Mouse (Mus musculus): ENCODE data around the gene Tmem120b.

Gene Tmem120b

DNA sequence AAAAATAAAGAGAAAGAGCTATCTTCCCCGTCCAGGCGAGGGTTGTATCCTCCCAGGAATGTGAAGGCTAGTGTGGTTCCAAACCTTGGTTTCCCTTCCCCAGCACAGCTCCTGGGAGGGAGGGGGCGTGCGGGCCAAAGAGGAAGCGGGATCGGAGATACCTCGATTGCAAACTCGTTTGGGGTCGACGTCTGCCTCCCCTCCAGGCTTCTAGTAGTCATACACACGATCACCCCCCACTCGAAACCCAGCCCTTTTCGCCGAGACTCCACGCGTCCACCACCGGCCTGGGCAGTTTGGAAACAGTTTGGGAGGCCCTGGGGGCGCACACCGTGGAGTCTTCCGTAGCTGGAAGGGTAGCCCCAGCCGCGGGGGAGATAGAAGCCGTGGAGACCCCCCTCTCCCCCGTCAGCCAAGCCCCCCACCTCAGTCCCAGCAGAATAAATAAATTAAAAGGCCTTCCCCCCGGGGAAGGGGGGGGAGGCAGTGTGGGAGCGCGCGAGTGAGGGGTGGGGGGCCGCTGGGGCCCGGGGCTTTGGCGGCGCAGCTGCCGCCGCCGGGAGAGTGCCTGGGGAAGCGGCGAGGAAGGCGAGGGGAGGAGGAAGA, 73.4 kb downstream of the Tmem120b start:
- DNase-seq, result peak in 1 of 2 experiments; percentile 56

DNA sequence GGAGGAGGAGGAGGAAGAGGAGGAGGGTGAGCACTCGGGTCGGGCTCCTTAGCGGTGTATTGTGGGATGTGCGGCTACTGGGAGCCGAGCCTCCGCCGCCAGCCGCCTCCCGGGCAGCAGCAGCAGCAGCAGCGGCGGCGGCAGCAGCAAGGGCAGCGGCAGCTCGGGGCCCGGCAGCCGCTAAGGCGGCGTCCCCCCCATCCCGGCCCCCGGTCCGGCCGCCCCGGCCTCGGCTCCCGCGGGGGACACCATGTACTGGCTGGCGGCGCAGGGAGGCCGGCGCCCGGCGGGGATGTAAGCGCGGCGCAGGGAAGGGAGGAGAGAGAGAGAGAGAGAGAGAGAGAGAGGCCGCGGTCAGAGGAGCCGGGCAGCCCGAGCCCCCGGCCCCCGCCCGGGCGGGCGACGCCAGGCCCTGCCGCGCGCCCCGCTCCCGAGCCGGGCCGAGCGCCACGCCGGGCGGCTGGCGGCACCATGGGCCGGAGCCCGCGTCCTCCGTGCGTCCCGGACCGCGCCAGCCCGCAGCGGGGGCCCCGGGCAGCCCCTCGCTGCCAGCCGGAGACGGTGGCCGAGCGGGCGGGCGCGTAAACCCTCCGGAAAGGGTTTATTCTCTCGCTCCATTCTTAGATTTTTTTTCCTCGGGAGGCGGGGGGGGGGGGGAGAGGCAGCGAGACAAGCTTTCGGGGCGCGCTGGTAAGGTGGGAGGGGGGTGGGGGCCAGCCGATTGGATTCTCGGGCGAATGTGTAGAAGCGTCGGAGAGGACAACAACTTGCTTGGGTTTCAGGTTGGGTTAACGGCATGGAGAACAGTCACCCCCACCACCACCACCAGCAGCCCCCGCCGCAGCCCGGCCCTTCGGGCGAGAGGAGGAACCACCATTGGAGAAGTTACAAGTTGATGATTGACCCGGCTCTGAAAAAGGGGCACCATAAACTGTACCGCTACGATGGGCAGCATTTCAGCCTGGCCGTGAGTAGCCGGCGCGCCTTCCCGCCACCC, 74.2 kb downstream of the Tmem120b start, which contains the start of gene Setd1b:
Gene Setd1b, plus strand, starts transcription at position 33 of the 997 bp plus-strand sequence.
- DNase-seq, result peak in 1 of 2 experiments; percentile 64

GRCm38 (mm10) chr5:123143251-123143970, 75.2 kb downstream of the Tmem120b start:
- DNase-seq, result peak in 1 of 2 experiments; percentile 29

- DNase-seq, result peak in 1 of 2 experiments; percentile 19
These were observed 75.9 kb downstream of the Tmem120b start for GRCm38 (mm10) chr5:123143971-123144745.

DNA sequence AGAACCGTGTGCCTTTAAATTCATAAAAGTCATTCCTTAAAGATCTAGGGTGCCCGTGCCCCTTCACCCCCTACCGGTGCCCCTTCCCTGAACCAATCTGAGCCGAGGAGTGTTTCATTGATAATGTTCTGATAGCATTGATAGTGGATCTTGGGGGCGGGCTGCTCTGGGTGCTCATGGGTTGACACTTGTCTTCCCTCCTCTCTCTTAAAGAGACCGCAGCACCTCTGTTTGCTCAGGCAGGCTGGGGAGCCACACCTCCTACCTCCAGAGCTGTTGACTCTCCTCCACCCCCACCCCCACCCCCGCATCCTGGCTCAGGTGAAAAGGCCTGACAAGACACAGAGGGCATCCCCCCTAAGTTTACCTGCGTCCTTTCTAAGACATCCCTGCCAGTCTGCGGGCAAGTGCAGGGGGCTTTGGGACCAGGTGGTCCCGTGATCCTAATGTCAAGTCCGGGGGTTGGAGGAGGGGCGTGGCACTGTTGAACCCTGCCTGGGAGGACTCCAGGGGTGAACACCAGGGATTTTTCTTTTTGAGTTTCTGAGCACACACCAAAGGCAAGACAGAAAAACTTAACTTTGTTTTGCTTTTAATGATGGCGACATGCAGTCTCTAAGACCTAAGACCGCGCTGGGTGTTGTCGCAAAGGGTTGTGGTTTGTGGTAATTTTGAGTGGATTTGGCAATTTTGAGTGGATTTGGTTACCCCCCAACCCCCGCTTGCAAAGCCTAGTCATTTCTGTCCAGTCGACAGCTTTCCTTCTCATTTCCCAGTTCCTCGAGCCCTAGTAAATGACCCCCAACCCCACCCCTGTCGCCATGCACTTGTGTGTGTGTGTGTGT, 76.8 kb downstream of the Tmem120b start:
- DNase-seq, result no peak

GRCm38 (mm10) chr5:123146357-123146756, 78.1 kb downstream of the Tmem120b start:
- DNase-seq, result no peak

DNA sequence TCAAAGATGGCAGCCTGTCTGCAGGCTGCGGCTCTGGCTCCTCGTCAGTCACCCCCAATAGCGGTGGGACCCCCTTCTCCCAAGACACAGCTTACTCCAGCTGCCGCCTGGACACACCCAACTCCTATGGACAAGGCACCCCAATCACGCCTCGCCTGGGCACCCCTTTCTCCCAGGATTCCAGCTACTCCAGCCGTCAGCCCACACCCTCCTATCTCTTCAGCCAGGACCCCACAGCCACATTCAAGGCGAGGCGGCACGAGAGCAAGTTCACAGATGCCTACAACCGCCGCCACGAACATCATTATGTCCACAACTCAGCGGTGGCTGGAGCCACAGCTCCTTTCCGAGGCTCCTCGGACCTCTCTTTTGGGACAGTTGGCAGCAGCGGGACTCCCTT, 79.4 kb downstream of the Tmem120b start:
- DNase-seq, result no peak

DNA sequence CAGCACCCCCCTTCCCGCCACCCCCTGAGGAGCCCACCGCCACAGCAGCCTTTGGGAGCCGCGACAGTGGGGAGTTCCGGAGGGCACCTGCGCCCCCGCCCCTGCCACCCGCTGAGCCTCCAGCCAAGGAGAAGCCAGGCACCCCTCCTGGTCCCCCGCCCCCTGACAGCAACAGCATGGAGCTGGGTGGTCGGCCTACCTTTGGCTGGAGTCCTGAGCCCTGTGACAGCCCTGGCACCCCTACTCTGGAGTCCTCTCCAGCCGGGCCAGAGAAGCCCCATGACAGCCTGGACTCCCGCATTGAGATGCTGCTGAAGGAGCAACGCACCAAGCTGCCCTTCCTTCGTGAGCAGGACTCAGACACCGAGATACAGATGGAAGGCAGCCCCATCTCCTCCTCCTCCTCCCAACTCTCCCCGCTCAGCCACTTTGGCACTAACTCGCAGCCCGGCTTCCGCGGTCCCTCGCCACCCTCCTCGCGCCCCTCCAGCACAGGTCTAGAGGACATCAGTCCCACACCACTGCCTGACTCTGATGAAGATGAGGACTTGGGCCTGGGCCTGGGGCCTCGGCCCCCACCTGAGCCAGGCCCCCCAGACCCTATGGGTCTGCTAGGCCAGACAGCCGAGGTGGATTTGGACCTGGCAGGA, 80.0 kb downstream of the Tmem120b start:
- no peak for DNase-seq

- peak; percentile 86 to 92 for DNase-seq
These were observed 81.5 kb downstream of the Tmem120b start for GRCm38 (mm10) chr5:123149451-123150400.

- DNase-seq, result no peak
These were observed 82.4 kb downstream of the Tmem120b start for GRCm38 (mm10) chr5:123150641-123151040.

GRCm38 (mm10) chr5:123151077-123151476, 82.9 kb downstream of the Tmem120b start:
- no peak for DNase-seq

DNA sequence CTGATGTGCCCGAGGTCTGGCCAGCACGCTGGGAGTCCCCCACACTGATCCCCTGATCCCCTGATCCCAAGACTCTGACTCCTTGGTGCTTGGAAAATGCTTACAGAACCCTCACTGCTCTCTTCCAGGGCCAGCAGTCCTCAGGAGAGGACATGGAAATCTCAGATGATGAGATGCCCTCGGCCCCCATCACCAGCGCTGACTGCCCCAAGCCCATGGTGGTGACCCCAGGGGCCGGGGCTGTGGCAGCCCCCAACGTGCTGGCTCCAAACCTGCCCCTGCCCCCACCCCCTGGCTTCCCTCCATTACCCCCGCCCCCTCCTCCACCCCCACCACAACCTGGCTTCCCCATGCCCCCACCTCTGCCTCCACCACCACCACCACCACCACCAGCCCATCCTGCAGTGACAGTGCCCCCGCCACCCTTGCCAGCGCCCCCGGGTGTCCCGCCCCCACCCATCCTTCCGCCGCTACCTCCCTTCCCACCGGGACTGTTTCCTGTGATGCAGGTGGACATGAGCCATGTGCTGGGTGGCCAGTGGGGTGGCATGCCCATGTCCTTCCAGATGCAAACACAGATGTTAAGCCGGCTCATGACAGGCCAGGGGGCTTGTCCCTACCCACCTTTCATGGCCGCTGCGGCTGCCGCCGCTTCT, 83.6 kb downstream of the Tmem120b start:
- DNase-seq, result no peak

DNA sequence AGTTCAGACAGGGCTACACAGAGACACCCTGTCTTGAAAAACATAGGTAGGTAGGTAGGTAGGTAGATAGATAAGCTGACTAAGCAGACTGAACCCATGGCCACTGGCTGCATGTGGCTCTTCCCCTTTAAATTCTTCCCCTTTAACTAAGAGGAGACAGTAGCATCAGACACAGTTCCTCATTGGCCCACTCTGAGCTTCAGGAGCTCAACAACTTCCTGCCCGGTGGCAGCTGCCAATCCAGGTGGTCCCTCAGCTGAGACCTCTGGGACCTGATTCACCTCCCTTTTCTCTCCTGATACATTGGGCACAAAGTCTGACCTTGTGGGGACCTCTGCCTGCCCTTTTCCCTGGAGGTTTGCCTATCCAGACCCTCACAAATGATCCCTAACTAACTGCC, 84.7 kb downstream of the Tmem120b start:
- DNase-seq, result no peak

DNA sequence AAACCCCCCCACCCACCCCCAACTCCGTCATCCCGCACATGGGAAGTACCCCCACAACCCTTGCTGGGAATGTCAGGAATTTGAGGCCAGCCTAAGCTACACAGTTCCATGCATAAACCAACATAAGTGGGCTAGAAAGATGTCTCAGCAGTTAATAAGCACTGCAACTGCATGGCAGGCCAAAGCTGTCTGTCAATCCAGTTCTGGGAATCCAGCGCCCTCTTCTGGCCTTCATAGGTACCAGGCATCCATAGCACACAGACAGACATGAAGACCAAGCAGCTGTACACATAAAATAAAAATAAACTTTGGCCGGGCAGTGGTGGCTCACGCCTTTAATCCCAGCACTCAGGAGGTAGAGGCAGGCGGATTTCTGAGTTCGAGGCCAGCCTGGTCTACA, 87.2 kb downstream of the Tmem120b start:
- peak in 1 of 2 experiments; percentile 80 for DNase-seq

DNA sequence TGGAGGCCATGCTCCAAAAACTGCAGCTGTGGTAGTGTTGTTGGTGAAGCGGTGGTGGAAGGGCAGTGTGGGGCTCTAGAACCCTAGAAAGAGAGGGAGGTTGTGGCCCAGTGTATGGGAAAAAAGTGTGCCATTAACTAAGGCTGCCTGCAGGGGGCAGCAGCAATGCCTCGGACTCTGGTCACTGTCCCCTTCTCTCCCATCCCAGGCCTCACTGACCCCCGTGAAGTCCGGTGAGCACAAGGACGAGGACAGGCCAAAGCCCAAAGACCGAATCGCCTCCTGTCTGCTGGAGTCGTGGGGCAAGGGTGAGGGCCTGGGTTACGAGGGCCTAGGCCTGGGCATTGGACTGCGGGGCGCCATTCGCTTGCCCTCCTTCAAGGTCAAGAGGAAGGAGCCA, 88.5 kb downstream of the Tmem120b start:
- DNase-seq, result no peak

DNA sequence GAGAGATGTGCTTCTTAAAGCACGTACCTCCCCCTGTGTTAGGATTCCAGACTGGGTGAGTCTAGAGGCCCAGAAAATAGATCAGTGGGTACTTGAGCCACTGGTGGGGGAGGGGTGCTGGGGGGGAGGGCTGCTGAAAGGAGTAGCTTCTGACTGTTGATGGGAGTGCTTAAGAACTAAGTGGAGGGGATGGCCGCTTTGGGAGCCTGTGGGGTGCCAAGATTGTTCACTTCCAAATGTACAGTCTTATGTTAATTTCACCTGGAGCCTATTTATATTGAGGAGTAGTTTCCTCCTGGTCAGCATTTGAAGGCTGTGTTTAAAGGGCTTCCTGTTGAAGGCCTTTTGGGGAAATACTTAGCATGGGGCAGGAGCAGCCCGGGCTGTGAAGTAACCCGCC, 89.8 kb downstream of the Tmem120b start:
- no peak for DNase-seq

DNA sequence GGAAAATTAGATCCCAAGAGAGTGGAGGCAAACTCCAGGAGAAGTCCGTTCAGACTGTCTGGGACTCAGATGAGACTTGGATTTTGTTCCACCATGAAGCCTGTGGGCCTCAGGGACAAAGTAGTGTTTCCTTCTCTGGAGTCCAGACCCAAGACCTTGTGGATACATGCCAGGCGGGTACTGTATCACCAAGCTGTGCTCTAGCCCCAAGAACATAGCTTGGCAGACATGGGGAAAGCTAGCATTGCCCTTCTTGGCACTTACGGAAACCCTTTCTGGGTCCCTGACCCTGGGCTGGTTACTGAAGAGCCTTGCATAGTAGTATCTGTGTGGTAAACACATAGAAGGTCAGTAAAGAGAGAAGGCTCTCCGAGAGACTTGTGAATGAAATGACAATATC, 91.2 kb downstream of the Tmem120b start:
- no peak for DNase-seq

DNA sequence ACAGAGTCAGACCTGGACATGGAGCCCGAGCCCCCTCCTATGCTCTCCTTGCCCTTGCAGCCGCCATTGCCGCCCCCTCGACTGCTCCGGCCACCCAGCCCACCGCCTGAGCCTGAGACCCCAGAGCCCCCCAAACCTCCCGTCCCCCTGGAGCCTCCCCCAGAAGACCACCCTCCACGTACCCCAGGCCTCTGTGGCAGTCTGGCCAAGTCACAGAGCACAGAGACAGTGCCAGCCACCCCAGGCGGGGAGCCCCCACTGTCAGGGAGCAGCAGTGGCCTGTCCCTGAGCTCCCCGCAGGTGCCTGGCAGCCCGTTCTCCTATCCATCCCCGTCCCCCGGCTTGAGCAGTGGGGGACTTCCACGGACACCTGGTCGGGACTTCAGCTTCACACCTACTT, 91.7 kb downstream of the Tmem120b start:
- DNase-seq, result no peak

DNA sequence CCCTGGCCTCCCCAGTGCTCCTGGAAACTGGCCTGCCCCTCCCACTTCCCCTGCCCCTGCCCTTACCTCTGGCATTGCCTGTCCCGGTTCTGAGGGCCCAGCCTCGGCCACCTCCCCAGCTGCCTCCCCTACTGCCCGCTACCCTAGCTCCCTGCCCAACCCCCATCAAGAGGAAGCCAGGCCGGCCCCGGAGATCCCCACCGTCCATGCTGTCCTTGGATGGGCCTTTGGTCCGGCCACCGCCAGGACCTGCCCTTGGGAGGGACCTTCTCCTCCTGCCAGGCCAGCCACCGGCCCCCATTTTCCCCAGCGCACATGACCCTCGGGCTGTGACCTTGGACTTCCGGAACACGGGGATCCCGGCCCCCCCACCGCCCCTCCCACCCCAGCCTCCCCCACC, 92.1 kb downstream of the Tmem120b start:
- DNase-seq, result no peak
